Mouse (Mus musculus) frontal cortex, adult (tissue): ENCODE measurements around the gene Hpdl.
"Not testable (repeated sequence)": the region's sequence is repeated elsewhere in the genome, so short reads cannot be mapped to it uniquely, and the experiment has no call there.

ENCODE experiments used
- ATAC-seq: cut with Nextera tagmentation; 2 replicates; pipeline ENCODE4 v1.9.2; 2017; ENCODE audit warnings: mild to moderate bottlenecking, moderate library complexity, mixed read lengths; ENCODE audit not compliant: low TSS enrichment

The Hpdl gene

DNA sequence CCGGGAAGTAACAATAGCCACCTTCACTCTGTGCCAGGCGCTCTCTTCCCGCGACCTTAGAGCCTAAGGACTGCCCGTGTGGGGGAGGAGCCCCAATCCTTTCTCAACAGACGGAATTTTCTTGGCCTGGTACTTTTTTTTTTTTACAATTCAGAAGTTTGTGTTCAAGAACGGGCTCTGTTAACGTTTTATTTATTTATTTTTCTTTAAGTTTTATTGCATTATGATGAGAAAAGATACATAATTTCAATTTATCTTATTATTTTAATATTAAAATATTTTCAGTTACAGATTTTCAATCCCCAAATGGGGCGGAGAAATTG, at the start of gene Hpdl:
TSS of gene Hpdl (minus strand) at position 14 of the 323 bp plus-strand sequence.
- ATAC-seq = no peak

DNA sequence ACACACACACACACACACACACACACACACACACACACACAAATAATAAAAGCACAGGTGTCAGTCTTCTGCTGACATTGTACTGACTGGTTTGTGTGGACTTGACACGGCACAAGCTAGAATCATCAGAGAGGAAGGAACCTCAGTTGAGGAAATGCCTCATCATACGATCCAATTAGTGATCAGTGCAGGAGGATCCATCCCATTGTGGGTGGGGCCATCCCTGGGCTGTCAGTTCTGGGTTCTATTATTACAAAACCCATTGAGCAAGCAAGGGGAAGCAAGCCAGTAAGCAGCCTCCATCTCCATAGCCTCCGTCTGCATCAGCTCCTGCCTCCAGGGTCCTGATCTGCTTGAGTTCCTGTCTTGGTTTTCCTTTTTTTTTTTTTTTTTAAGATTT, 48.4 kb upstream of the Hpdl start:
- no peak for ATAC-seq

DNA sequence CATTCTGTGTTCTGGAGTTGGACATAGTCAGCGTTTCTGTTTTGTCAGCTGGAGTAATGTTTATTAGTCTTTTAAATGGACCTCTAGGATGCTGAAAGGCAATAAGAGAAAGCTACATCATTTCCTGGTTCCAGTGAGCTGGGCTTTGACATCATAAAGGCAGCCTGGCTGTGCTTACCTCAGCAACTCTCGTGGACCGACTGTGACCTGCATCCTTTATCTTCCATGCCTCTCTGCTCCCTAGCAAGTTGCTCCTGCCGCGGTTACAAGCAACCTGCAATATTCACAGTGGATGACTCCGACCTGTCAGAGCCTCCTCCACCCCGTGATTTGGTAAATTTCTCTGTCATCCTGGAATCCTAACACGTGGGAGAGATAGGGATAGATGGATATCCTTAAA, 40.5 kb upstream of the Hpdl start:
- no peak for ATAC-seq

DNA sequence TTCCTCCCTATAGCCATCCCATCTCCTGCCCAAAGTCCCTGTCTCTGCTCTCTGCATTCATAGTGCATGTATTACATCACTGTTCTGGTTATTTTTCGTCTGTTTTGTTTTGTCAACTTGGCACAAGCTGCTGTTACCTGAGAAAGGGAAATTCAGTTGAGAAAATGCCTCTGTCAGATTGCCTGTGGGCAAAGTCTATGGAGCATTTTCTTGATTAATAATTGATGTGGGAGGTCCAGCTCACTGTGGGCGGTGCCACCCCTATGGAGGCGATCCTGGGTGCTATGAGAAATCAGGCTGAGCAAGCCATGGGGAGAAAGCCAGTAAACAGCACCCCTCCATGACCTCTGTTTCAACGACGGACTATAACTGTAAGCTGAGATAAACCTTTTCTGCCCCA, 38.2 kb upstream of the Hpdl start:
- no peak for ATAC-seq

DNA sequence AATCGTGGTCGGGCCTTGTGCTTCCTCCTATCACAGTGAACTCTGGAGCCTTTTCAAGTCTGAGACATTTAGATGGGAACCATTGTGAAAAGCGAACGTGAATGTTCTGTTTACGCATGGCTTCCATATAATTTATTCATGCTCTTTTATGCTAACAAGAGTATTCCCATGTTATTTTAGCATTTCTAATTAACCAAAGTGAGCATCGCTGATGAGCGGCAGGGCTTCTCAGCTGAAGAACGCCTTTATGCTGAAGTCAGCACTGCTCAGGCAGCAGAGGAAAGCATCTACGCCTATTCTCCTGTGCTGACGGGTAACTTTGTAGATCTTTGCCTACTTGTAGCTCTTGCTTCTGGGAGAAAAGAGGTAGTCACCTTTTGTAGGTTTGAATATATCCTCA, 35.7 kb upstream of the Hpdl start:
- ATAC-seq = no peak

DNA sequence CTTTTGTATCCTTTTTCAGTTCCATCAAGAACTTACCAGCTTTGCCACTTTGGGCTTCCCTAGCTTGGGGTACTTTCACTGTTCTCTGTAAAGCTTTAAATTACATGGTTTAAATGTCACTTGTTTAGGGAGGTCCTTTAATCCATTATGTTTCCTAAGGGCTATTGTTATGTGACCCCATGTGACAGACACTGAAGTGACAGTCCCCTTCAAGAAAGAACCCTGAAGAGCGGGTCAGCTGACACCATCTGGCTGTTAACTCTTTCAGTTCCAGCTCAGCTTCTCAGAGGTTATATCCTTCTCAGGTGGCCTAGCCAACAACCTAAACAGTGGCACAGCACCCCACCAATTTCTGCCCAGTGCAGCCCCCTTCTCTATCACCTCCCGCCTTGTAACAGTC, 32.8 kb upstream of the Hpdl start:
- no peak for ATAC-seq

DNA sequence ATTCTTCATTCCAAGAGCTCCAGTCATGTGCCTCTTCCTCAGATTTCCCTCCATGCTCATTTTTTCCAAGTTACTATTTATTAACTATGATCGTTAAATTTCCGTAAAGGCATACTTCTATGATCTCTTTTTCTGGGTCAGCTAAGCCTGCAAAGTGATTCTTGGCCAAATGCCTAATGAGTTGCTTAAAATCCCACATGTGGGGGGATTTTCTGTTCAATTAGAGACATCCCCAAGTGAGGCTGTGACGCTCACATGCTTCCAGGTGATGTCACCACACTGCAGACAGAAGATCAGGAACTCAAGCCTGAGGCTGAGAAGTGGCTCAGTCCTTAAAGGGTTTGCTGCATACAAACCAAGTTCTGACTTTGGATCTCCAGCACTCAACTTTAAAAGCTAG, 28.4 kb upstream of the Hpdl start:
- ATAC-seq = no peak

DNA sequence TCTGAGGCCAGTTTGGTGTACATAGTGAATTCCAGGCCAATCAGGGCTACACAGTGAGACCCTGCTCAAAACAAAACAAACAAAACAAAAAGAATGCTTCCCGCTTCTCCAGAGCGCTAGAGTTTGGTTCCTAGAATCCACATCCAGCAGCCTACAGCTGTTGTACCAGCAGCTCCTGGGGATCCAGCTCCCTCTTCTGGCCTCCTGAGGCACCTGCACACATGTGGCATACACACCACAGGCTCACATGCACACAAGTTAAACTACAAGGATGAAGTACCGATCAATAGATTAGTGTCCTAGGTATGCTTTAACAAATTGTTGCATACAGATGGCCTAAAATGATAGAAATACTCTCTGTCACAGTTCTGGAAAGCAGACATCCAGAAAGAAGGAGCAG, 22.8 kb upstream of the Hpdl start:
- no peak for ATAC-seq

DNA sequence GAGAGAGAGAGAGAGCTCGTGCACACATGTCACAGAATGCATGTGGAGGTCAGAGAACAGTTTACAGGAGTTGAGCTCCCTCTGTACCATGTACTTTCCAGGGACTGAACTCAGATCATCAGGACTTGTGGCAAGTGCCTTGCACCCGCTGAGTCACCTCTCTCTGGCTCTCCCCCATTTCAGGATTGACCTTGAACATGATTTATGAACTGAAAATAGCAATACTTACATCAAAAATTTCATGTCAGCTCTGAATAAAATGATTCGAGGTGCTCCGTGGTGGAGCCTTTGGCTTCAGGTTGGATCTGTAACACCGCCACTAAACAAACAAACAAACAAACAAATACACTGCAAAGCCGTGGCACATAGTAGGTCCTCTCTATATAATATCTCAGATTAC, 19.3 kb upstream of the Hpdl start:
- ATAC-seq = no peak

DNA sequence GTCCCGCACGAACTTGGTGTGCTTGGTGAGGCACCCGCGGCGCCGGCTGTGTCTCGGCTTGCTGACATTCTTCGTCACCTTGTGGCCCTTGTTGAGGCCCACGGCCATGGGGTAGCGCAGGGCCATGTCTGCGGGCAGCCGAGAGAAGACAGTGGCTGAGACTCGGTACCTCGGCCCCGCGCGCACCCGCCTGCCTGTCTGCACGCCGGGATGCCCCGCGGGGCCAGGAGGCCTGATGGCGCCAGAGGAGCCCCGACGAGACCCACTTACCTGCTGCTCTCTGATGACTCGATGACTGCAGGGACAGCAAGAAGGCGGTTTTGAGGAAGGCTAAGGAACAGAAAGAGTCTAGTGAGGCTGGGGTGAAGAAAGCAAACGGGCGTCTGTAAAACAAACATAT, 18.6 kb upstream of the Hpdl start:
- not testable (repeated sequence) for ATAC-seq

DNA sequence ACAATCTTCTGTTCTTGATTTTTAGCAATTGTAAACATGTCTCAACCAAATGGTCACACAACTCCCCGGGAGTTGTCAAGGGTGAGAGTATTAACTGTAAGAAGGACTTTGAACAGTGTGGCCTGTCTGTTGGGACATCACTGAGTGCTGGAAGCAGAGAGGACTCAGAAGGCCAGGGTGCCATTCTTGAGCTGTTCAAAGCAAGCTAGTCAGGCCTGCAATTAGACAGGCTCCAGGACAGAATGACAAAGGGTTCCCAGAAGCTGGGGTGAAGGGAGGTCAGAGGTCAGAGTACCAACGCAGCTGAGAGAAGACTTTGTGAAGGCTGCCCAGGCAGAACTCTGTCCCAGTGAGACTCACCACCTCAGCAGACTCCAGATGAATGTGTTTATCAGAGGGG, 17.5 kb upstream of the Hpdl start:
- no peak for ATAC-seq

DNA sequence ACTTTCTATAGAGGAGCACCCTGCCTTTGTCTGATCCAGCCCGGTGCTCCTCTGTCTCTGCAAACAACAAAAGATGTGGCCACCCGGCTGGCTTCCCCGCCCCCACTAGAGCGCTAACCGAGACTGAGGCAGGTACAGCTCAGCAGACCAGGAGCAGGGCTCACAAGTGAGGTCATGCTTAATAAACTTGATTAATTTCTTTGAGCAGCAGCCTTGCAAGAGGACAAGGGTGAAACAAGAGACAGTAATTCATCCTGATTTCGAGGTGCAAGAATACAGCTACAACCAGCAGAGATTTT, 8.5 kb upstream of the Hpdl start:
- ATAC-seq = no peak

DNA sequence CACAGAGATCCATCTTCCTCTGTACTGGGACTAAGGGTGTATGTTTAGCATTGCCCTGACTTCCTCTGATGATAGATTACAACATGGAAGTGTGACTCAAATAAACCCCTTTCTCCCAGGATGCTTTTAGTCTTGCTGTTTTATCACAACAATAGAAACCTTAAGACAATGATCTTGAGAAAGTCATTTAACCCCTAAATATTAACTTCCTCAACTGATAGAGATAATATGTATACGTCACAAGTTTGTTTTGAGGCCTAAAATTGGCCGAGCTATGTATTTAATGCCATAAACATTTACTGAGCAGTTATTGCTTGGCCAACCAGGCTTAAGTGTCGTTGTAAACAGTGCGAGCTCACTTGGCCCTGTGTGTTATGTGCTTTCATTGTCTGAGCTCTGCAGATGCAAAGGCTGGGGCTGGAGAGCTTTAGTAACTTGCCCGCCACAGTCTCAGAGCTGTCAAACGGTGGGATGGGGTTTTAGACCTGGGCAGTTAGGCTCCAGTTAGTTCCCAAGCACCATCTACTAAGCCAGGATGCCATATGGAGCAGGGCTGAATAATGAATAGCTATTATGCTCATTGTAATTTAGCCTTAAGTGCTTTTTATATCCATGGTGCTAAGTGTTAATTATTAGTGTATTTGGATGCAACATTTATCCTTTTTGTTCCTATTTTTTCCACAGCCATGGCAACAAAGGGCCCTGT, 8.0 kb upstream of the Hpdl start:
- ATAC-seq = no peak

DNA sequence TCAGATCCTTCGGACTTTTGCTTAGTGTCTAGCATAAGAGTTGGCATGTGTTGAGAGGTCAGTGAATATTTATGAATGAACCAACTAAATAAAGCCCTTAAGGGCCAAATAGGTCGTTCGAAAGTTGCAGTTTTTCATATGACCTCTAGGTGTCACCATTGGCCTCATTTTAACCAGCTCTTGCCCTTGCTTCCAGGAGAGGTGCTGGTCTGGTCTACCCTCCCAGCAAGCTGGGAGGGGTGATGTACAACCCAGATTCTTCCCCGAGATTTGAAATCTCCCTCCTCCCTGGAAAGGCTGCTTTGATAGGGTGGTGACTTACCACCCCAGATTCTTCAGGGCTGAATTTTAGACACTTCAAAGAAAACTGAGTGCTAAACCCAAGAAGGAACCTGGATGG, 6.3 kb upstream of the Hpdl start:
- peak; percentile 50; the same call in 1 of the 2 replicates for ATAC-seq

DNA sequence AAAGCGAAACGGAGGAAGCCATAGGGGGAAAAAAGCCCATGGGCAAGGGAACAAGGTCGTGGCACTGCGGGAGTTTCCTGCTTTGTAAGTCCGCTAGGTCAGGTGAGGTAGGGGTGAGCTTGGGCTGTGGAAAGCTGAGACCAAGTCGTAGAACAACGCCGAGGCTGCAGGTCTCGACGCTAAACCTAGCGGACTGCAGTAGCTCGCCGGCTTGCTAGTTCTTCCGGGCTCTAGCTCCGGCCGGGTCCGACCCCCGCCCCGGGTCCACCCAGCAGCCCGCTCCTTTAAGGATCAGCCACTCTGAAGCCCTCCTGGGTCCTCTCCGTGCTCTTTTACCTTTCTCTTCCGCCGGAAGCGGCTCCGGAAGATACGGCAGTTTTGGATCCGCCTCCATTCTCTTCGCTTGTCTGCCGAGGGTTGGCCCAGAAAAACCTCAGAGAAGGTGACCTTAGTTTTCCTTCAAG, 3.1 kb upstream of the Hpdl start:
- ATAC-seq = peak; percentile 89

DNA sequence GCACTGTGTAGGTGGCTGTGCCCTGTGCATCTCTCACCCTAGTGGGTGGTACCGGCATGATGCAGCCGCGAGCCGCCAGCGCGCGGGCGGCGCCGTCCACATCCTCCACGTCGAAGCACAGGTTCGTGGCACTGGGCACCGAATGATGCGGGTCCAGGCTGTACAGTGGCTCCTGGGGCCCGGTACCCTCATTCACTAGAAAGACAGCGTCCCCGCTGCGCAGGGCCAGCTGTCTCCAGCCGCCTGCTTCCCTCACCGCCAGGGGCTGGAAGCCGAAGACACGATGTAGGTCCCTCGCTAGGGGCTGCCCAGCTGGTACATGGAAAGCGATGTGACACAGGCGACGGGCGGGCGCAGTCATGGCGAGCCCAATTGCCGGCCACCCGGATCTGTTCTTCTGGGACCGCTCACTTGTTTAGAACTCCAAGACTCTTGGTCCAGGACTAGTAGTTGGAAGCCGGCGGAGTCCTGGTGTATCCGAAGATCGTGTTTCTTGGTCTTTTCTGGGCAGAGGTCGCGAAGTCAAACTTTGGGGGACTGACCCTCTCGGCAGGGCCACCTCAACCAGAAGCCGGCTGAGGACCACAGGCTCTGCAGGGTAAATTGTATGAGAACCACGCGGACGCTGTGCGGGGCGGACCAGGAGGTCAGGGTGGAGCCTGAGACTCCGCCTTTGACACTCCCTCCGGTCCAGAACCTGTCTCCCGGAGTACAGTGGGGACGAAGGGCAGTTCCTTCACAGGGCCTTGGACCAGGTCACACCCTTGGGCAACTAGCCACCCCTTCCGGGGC, 409 bp downstream of the Hpdl start:
- peak; percentile 51 for ATAC-seq

DNA sequence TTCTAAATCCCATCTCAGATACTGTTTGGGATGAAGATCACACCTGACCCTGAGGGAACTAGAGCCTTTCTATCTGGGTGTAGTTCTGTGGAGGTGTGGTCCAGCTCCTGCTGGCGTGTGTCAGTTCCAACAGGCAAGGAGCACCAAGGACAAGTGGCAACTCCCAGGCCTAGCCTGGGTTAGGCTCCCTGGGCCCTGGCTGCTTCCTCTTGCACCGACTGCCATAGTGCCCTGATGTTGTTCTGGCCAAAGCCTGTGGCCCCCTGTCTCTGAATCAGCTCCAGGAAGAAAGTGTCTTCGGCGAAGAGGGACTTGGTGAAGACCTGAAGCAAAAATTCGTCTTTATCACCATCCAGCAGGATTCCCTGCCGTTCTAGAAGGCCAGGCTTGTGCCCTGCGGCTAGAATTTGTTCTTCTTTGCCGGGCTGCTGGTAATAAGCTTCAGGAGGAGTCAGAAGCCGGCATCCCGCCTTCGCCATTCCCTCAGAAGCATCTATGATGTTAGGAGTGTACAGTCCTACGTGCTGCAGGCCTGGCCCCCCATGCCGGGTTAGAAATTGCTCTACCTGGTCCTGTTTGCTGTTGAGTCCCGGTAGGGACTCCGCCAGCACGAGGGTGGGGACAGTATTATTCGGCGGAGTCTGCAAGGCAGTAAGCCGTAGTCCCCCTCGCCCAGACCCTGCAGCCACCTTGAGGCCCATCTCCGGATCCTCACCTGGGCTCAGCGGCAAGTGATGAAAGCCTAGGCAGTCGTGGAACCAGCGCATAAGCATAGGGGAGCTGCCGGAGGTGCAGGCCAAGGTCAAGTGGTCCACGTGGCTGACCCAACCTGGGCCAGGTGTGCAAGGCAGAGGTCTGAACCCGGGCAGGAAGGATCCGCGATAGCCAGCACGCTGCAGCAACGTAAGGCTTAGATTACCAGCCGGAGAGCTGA, 1.3 kb downstream of the Hpdl start:
- ATAC-seq = no peak

DNA sequence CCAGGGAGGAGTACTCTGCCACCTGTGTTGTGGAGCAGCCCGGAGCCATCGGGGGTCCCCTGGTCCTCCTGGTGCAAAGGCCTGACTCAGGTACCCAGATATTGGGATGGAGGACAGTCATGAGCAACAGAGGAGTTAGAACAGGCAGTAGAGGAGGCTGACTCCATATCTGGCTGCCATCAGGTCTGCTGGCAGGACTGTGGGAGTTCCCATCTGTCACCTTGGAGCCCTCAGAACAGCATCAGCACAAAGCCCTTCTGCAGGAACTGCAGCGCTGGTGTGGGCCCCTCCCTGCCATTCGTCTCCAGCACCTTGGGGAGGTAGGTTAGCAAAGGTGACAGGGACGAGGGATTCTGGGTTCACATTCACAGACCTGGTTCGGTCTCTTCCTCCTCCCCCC, 4.0 kb downstream of the Hpdl start:
- ATAC-seq = peak; percentile 60

DNA sequence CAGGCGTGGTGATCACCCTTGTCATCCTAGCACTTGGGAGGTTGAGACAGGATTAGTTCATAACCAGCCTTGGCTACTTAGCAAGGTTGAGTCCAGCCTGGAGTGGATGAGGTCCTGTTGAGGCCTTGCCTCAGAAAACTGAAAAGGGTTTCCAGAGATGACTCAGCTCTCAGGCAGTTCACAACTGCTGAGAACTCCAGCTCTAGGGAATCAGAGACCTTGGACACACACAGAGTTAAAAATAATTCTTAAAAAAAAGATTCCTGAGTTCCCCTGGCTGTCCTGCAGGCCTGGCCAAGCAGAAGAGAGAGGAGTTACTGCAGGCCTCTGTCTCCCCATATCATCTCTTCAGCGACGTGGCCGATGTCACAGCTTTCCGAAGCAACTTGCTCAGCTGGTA, 6.2 kb downstream of the Hpdl start:
- ATAC-seq = no peak

DNA sequence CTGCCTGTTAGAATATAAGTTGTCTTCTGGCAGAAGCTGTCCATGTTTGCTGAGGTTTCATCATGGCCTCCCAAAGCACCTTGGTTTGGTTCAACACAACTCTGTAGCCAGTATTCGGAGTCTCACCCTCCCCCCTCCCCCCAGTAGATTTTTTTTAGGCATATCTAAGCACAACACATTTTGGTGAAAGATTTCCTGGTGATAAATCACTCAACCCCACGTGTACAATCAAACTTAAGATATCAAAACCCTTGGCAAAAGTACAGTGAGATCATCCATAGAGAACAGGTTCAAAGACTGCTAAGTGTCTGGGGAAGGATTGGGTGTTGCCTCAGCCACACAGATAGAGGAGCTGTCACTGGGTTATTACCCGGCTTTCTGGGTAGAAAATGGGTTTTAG, 10.5 kb downstream of the Hpdl start:
- no peak for ATAC-seq

DNA sequence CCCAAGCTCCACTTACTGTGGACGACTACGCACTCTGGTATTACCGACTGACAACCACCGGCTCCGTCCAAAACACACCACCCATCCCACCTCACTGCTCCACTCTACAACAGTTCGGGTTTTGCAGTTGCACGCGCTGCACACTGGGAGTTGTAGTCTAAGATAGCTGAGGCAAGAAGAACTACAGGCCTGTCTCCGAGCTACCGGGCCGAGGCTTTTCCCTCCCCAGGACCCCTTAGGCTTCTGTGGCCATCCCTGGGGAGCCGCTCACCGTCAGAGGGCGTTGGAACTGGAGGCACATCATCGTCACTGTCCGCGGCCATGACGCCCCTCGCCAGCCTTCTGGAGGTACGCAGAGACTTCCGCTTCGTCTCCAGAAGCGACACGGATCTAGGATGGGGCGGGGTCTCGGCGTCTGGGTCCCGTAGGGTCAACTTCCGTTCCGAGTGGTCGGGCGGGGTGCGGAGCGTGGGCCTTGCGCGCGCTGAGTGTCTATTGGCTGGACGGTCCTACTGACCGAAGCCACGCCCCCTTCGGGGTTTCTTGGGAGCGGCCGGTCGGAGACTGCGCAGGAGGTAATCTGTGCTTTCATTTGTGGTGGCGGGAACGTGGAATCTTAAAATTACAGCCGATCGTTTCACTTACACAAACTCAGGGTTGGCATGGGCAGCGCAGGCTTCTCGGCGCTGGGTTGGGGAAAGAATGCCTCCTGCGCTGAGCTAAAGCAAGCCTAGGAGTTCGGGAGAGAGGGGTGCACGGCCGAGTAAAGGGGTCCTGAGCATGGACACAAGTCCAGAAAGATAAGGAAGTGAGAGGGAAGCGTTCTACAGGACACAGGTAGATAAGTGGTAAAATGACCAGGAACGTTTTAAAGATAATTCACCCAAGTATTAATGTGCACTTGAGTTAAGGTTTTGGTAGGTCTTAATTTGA, 14.0 kb downstream of the Hpdl start, which contains the start of the genes Toe1 and Mutyh:
TSS of gene Toe1 (minus strand) at position 444 of the 933 bp plus-strand sequence.
TSS of gene Mutyh (plus strand) at position 527 of the 933 bp plus-strand sequence.
- peak; percentile 95 for ATAC-seq
